Mouse (Mus musculus) intestine, embryonic 14.5 days (tissue): ENCODE data around the gene Fbxl16. TPM values are rescaled to one million over a fixed set of nuclear protein-coding genes. Genes with fewer than 3 reads are reported as not detected.

Source experiments
- ATAC-seq: fragments of 200-750 bp; cut with Nextera tagmentation; replicated peaks from 2 replicates; pipeline ENCODE4 v1.8.0; 2017; ENCODE audit warnings: low read depth, moderate number of reproducible peaks, moderate TSS enrichment, moderate library complexity; ENCODE audit not compliant: low FRiP score, low TSS enrichment
- DNase-seq: peaks from one replicate; pipeline ENCODE4 v3.0.0-alpha.2; 2018; ENCODE audit warnings: low spot score
- H3K27ac ChIP-seq: fragments of 300-500 bp; sonication (generic); 2 replicates; pipeline ENCODE4 v1.5.1; 2014; ENCODE audit warnings: low read depth, mild to moderate bottlenecking, control low read depth
- H3K27me3 ChIP-seq: fragments of 300-500 bp; sonication (generic); replicated peaks from 2 replicates; pipeline ENCODE4 v1.6.1; 2014; ENCODE audit warnings: low read length, control low read depth; ENCODE audit not compliant: control insufficient read depth, insufficient read depth
- H3K36me3 ChIP-seq: fragments of 300-500 bp; sonication (generic); 2 replicates; pipeline ENCODE4 v1.6.1; 2014; ENCODE audit warnings: low read length, control low read depth; ENCODE audit not compliant: control insufficient read depth, insufficient read depth
- H3K4me1 ChIP-seq: fragments of 300-500 bp; sonication (generic); replicated peaks from 2 replicates; pipeline ENCODE4 v1.6.1; 2014; ENCODE audit warnings: low read length, control low read depth, mixed read lengths; ENCODE audit not compliant: control insufficient read depth, insufficient read depth
- H3K4me2 ChIP-seq: fragments of 300-500 bp; sonication (generic); 2 replicates; pipeline ENCODE4 v1.6.1; 2014; ENCODE audit warnings: low read length
- H3K4me3 ChIP-seq: fragments of 300-500 bp; sonication (generic); 2 replicates; pipeline ENCODE4 v1.5.1; 2014; ENCODE audit warnings: low read depth, low read length, control low read depth, mixed read lengths
- H3K9ac ChIP-seq: fragments of 300-500 bp; sonication (generic); 2 replicates; pipeline ENCODE4 v1.6.1; 2014; ENCODE audit warnings: mild to moderate bottlenecking, low read length
- H3K9me3 ChIP-seq: fragments of 300-500 bp; sonication (generic); 2 replicates; pipeline ENCODE4 v1.6.1; 2016; ENCODE audit warnings: low read length, control low read depth; ENCODE audit not compliant: control insufficient read depth
- WGBS: fragments of 180-500 bp; shearing (Covaris S2); extraction: QIAGEN DNeasy Blood & Tissue Kit; methylation state at CpG from one replicate; pipeline ENCODE4 v1.1.7; 2014; 5-methylcytosine and 5-hydroxymethylcytosine counted together
- polyA plus RNA-seq: library from polyadenylated mRNA; unstranded; fragments of >200 nt; fragmentation: Nextera tagmentation; extraction: Ambion mirVana; gene quantifications from 2 replicates; pipeline ENCODE4 v1.2.1, GENCODE M21; 2014

The Fbxl16 gene
- 3.9 and 4.7 TPM in 2 replicates for polyA plus RNA-seq

- Histone ChIP-seq H3K4me3 (peak within 1 kb of the TSS; percentile 60), H3K9me3 (no peaks in the 10 kb centered on the region), H3K4me1 (peaks cover 12% of the 10 kb centered on the region), H3K36me3 (no peaks in the 10 kb centered on the region), H3K27me3 (peaks cover 34% of the 10 kb centered on the region), H3K27ac (no peak within 1 kb of the TSS), H3K9ac (peak within 1 kb of the TSS; percentile 53), H3K4me2 (peak within 1 kb of the TSS; percentile 96)
- under 1% methylated on average over 89 of the region's 100 CpGs for WGBS
- peak; percentile 84 for DNase-seq
- ATAC-seq: peak; percentile 69
Measured at GRCm38 (mm10) chr17:25808789-25809605, at the start of gene Fbxl16. Gene Fbxl16, plus strand, starts transcription at chr17:25809085.

DNA sequence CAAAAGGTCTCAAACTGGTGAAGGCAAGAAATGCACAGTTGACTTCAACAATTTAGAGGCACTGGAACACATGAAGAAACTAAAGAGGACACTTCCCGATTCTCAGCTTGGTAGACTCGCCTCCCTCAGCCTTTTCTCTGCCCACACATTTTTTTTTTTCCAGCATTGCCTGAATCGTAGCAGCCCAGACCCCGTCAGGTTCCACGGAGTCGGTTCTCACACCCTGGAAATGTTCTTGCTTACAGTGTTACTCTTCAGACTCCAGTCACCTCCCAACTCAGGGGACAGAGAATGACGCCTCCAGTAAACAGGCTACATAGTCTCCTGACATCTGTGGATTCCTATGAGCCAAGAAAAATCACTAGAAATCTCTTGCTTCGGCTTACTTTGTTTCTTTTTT lies 48.7 kb upstream of the Fbxl16 start:
- no peak for DNase-seq
- H3K4me3 ChIP-seq: no peak overlapping the region
- no peak overlapping the region for H3K27ac ChIP-seq
- H3K36me3 ChIP-seq: no peaks in the 10 kb centered on the region
- H3K4me2 ChIP-seq: no peak overlapping the region
- ATAC-seq: no peak
- H3K9ac ChIP-seq: no peak overlapping the region
- H3K9me3 ChIP-seq: no peaks in the 10 kb centered on the region
- H3K4me1 ChIP-seq: peaks cover 9% of the 10 kb centered on the region
- WGBS: 71% methylated on average over 8 of the region's 8 CpGs
- no peaks in the 10 kb centered on the region for H3K27me3 ChIP-seq

DNA sequence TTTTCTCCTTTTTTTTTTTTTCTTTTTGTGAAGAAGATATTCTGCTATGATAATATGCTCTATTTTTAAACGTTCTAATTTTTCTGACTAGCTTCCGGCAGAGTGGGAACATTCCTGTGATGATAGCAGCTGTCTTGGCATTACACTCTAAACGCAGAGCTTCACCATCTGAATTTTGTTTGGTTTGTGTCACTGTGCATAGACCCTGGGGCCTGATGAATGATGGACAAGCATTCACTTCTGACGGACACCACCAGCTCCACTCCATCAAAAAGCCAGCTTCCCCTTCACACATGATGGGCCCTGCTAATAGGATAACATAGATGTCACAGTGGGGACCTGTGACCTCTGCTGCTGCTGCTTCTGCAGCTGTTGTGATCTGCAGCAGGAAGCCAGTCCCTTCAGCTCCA lies 47.3 kb upstream of the Fbxl16 start:
- Histone ChIP-seq H3K27ac (no peak overlapping the region), H3K9me3 (no peaks in the 10 kb centered on the region), H3K9ac (no peak overlapping the region), H3K4me1 (peaks cover 3% of the 10 kb centered on the region), H3K4me3 (no peak overlapping the region), H3K27me3 (no peaks in the 10 kb centered on the region), H3K4me2 (no peak overlapping the region), H3K36me3 (no peaks in the 10 kb centered on the region)
- ATAC-seq (no peak), DNase-seq (no peak)
- 56% methylated on average over 4 of the region's 4 CpGs for WGBS

DNA sequence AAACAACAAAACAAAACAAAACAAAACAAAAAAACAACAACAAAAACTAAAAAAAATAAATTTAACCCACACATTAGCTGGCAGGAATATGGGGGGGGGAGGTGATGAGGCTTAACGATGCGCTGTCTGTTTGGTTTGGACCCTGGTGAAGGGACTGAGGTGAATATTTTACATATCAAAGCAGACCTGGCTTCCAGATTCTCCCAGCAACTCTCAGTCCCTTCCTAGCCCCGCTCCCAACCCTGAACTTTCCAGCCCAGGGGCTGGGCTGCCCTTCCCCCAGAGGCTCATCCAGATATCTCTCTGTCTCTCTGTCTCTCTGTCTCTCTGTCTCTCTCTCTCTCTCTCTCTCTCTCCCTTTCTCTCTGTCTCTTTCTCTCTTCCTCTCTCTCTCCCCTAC lies 46.3 kb upstream of the Fbxl16 start:
- DNase-seq (no peak), ATAC-seq (no peak)
- Histone ChIP-seq H3K4me1 (no peaks in the 10 kb centered on the region), H3K36me3 (no peaks in the 10 kb centered on the region), H3K9me3 (no peaks in the 10 kb centered on the region), H3K27me3 (no peaks in the 10 kb centered on the region), H3K4me3 (no peak overlapping the region), H3K27ac (no peak overlapping the region), H3K4me2 (no peak overlapping the region), H3K9ac (no peak overlapping the region)
- WGBS: 27% methylated on average over 3 of the region's 3 CpGs

DNA sequence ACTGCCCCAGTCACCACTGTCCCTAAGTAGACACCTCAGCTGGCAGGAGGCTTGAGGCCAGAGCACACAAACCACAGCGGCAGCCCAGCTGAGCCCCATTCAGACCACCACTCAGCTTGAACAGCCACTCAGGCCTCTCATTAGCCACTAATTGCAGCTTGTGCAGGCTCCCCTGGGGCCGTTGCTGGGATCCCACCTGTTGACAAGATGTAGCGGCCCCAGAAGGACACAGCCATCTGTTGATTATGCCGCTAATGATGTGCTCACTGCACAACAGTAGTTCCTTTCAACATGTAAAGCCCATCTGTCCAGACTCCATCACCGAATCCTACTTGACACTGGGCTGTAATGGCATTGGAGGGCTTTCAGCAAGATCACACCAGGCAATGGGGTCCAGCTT lies 43.0 kb upstream of the Fbxl16 start:
- no peaks in the 10 kb centered on the region for H3K9me3 ChIP-seq
- no peak overlapping the region for H3K27ac ChIP-seq
- WGBS: 68% methylated on average over 5 of the region's 5 CpGs
- H3K36me3 ChIP-seq: no peaks in the 10 kb centered on the region
- ATAC-seq (no peak), DNase-seq (no peak)
- no peaks in the 10 kb centered on the region for H3K4me1 ChIP-seq
- H3K4me2 ChIP-seq: no peak overlapping the region
- H3K27me3 ChIP-seq: no peaks in the 10 kb centered on the region
- no peak overlapping the region for H3K4me3 ChIP-seq
- H3K9ac ChIP-seq: no peak overlapping the region

GRCm38 (mm10) chr17:25769331-25769730 lies 39.6 kb upstream of the Fbxl16 start:
- H3K9me3 ChIP-seq: no peaks in the 10 kb centered on the region
- DNase-seq (no peak), ATAC-seq (no peak)
- no peak overlapping the region for H3K4me3 ChIP-seq
- no peaks in the 10 kb centered on the region for H3K27me3 ChIP-seq
- no peak overlapping the region for H3K9ac ChIP-seq
- H3K27ac ChIP-seq: no peak overlapping the region
- H3K4me1 ChIP-seq: peaks cover 2% of the 10 kb centered on the region
- no peak overlapping the region for H3K4me2 ChIP-seq
- no peaks in the 10 kb centered on the region for H3K36me3 ChIP-seq
- 58% methylated on average over 9 of the region's 9 CpGs for WGBS

- H3K4me1 ChIP-seq: peaks cover 9% of the 10 kb centered on the region
- H3K4me3 ChIP-seq: peak within 1 kb of the TSS; percentile 80
- peak; percentile 89 for ATAC-seq
- no peak within 1 kb of the TSS for H3K27ac ChIP-seq
- peaks cover 9% of the 10 kb centered on the region; the same call in 1 of the 2 replicates for H3K36me3 ChIP-seq
- H3K27me3 ChIP-seq: no peaks in the 10 kb centered on the region
- peak within 1 kb of the TSS; percentile 69 for H3K9ac ChIP-seq
- H3K9me3 ChIP-seq: no peaks in the 10 kb centered on the region
- WGBS: under 1% methylated on average over 37 of the region's 37 CpGs
- DNase-seq: peak; percentile 99
- peak within 1 kb of the TSS; percentile 57 for H3K4me2 ChIP-seq
Measured at GRCm38 (mm10) chr17:25773549-25774120, 35.2 kb upstream of the Fbxl16 start, which contains the start of gene Narfl. Gene Narfl, plus strand, starts transcription at chr17:25773776.

GRCm38 (mm10) chr17:25775318-25776062 lies 33.4 kb upstream of the Fbxl16 start:
- Histone ChIP-seq H3K4me1 (peaks cover 9% of the 10 kb centered on the region), H3K36me3 (peaks cover 16% of the 10 kb centered on the region), H3K27me3 (no peaks in the 10 kb centered on the region), H3K4me3 (no peak overlapping the region), H3K27ac (no peak overlapping the region), H3K9me3 (no peaks in the 10 kb centered on the region), H3K4me2 (no peak overlapping the region), H3K9ac (no peak overlapping the region)
- 78% methylated on average over 10 of the region's 10 CpGs for WGBS
- ATAC-seq (no peak), DNase-seq (no peak)
